Mouse (Mus musculus): ENCODE data around the gene Klrb1f.

GRCm38 (mm10) chr6:129014399-129014798 lies 31.3 kb upstream of the Klrb1f start:
- no peak for TF ChIP-seq CTCF (IDR thresholded peaks at IDR 0.05; ENCODE audit: insufficient read depth, low read length)
- TF ChIP-seq POLR2A (IDR thresholded peaks at IDR 0.05; ENCODE audit: borderline replicate concordance, extremely low read depth, low read depth, low read length), result no peak

Data from lung, adult 2 months (tissue).